Mouse (Mus musculus) thymus, adult 2 months (tissue): ENCODE measurements at regions not wholly inside any gene's neighbourhood (a gene's known extent, or its start where the extent isn't known, plus 50 kb on each side); places are given as distances from the start of the nearest gene placed in this dataset.

ENCODE experiments used
- CTCF ChIP-seq: fragments of 200-500 bp; IDR thresholded peaks from 2 replicates; pipeline ENCODE4 v1.5.1; 2012; ENCODE audit warnings: mild to moderate bottlenecking, control low read depth, low read length, moderate library complexity, borderline replicate concordance; ENCODE audit not compliant: control insufficient read depth, poor library complexity, insufficient read depth; ENCODE audit errors: extremely low read depth
- POLR2A ChIP-seq: fragments of 200-500 bp; IDR thresholded peaks from 2 replicates; pipeline ENCODE4 v1.6.1; 2012; ENCODE audit warnings: mild to moderate bottlenecking, low read length, control low read depth, moderate library complexity; ENCODE audit not compliant: control insufficient read depth, poor library complexity, insufficient read depth; ENCODE audit errors: extremely low read depth

DNA sequence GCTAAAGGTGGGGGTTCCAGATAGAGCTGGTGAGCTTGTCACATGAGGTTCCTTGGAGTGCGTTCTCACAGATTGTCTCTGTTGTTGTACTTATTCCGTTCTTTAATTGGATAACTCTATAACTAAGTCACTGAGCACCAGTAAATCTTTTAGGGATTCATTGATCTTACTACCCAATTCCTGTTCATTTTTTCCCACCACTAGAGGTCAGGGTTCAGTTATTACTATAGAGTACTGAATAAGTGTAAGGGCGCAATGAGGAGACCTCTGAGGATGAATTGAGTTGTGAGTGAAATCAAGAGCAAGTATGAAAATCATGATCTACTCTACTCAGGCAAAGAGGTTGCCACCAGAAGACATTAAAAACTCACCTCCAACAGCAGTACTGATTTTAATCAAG is 584.0 kb upstream of the 2610301B20Rik start:
- no peak for TF ChIP-seq CTCF
- no peak for TF ChIP-seq POLR2A
